Mouse (Mus musculus) hindbrain, postnatal 0 days (tissue): Measurements from ENCODE around the gene Ghr. TPM values are rescaled to one million over a fixed set of nuclear protein-coding genes. Genes with fewer than 3 reads are reported as not detected.

Experiments
- ATAC-seq: fragments of 200-750 bp; cut with Nextera tagmentation; 2 replicates; pipeline ENCODE4 v1.8.0; 2017; ENCODE audit warnings: mild to moderate bottlenecking, moderate TSS enrichment, moderate library complexity
- DNase-seq: peaks from one replicate; pipeline ENCODE4 v3.0.0-alpha.2; 2015; ENCODE audit warnings: low spot score
- H3K27ac ChIP-seq: fragments of 300-500 bp; sonication (generic); 2 replicates; pipeline ENCODE4 v1.5.1; 2014; ENCODE audit warnings: mild to moderate bottlenecking
- H3K27me3 ChIP-seq: fragments of 300-500 bp; sonication (generic); 2 replicates; pipeline ENCODE4 v1.6.1; 2014; ENCODE audit warnings: low read length, mixed read lengths; ENCODE audit not compliant: insufficient read depth
- H3K36me3 ChIP-seq: fragments of 300-500 bp; sonication (generic); 2 replicates; pipeline ENCODE4 v1.6.1; 2014; ENCODE audit warnings: low read length, mixed read lengths; ENCODE audit not compliant: insufficient read depth
- H3K4me1 ChIP-seq: fragments of 300-500 bp; sonication (generic); 2 replicates; pipeline ENCODE4 v1.6.1; 2014; ENCODE audit warnings: antibody characterized with exemption, low read length, mixed read lengths; ENCODE audit not compliant: insufficient read depth
- H3K4me2 ChIP-seq: fragments of 300-500 bp; sonication (generic); 2 replicates; pipeline ENCODE4 v1.6.1; 2014; ENCODE audit warnings: low read depth, mild to moderate bottlenecking, low read length, moderate library complexity, mixed read lengths
- H3K4me3 ChIP-seq: fragments of 300-500 bp; sonication (generic); 2 replicates; pipeline ENCODE4 v1.5.1; 2014; ENCODE audit warnings: low read length
- H3K9ac ChIP-seq: fragments of 300-500 bp; sonication (generic); replicated peaks from 2 replicates; pipeline ENCODE4 v1.6.1; 2014; ENCODE audit warnings: mild to moderate bottlenecking, low read length, moderate library complexity, mixed read lengths
- H3K9me3 ChIP-seq: fragments of 300-500 bp; sonication (generic); 2 replicates; pipeline ENCODE4 v1.6.1; 2016; ENCODE audit warnings: low read length, mixed read lengths
- CTCF ChIP-seq: IDR thresholded peaks from 2 replicates; pipeline ENCODE4 v1.5.1; 2016; ENCODE audit warnings: antibody characterized with exemption, control low read depth, low read depth
- WGBS: fragments of 180-500 bp; shearing (Covaris S2); extraction: QIAGEN DNeasy Blood & Tissue Kit; methylation state at CpG from one replicate; pipeline ENCODE4 v1.1.7; 2014; 5-methylcytosine and 5-hydroxymethylcytosine counted together
- polyA plus RNA-seq: library from polyadenylated mRNA; unstranded; fragments of >200 nt; fragmentation: Nextera tagmentation; extraction: Ambion mirVana; gene quantifications from 2 replicates; pipeline ENCODE4 v1.2.1, GENCODE M21; 2015
- total RNA-seq: library from RNA; depleted of rRNA; stranded (reverse); fragments of >200 nt; gene quantifications from 2 replicates; pipeline ENCODE4 v1.2.3, GENCODE M21; 2014

The Ghr gene
- total and polyA plus RNA-seq, 2 experiments from 2014 or later = 9.7 to 13.1 TPM

DNA sequence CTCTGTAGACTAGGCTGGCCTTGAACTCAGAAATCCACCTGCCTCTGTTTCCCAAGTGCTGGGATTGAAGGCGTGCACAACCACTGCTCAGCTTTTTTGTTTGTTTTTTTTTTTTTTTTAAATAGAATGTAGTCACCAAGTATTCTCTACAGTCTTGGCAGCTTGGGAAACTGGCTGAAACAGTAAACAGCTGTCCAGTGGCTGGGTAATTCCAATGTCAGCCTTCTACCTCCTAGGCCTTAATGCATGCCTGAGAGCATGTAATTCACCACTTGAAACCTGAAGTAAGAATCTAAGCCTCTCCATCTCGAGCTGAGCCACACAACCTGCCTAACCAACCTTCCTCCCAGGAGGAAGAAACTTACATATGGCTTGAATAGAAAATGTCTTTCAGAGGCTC lies 266.7 kb downstream of the Ghr start:
- H3K4me1 ChIP-seq = no peaks in the 10 kb centered on the region
- no peaks in the 10 kb centered on the region for H3K27me3 ChIP-seq
- no peak for ATAC-seq
- H3K9ac ChIP-seq = no peak overlapping the region
- WGBS = 67% methylated on average over 2 of the region's 2 CpGs
- no peak overlapping the region for H3K4me3 ChIP-seq
- DNase-seq = no peak
- no peak overlapping the region for H3K27ac ChIP-seq
- H3K9me3 ChIP-seq = no peaks in the 10 kb centered on the region
- no peak overlapping the region for H3K4me2 ChIP-seq
- TF ChIP-seq CTCF = no peak
- H3K36me3 ChIP-seq = no peaks in the 10 kb centered on the region

DNA sequence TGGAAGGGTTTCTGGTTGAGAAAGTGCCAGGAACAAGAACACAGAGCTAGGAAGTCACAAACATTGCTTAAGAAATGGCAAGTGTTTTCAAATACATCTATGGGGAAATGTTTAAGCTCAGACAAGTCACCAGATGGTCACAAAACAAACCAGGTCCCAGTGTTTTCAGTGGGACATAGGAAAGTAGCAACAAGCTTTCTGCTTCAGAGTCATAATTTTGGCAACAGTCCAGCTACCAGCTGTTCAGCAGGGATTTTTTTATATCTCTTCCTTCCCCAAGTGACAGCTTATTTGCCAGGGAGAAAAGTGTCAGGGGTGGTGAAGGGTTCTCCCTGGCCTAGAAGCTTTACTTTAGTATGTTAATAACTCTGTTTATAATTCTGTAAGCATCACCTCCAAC lies 270.4 kb downstream of the Ghr start:
- Histone ChIP-seq H3K27me3 (no peaks in the 10 kb centered on the region), H3K36me3 (no peaks in the 10 kb centered on the region), H3K9ac (no peak overlapping the region), H3K27ac (no peak overlapping the region), H3K9me3 (no peaks in the 10 kb centered on the region), H3K4me1 (no peaks in the 10 kb centered on the region), H3K4me3 (no peak overlapping the region), H3K4me2 (no peak overlapping the region)
- DNase-seq = peak; percentile 21
- TF ChIP-seq CTCF = no peak
- no peak for ATAC-seq

GRCm38 (mm10) chr15:3309856-3310255 lies 273.4 kb downstream of the Ghr start:
- Histone ChIP-seq H3K36me3 (no peaks in the 10 kb centered on the region), H3K27ac (no peak overlapping the region), H3K4me1 (no peaks in the 10 kb centered on the region), H3K9me3 (no peaks in the 10 kb centered on the region; the same call in 1 of the 2 replicates), H3K27me3 (no peaks in the 10 kb centered on the region), H3K4me3 (no peak overlapping the region), H3K9ac (no peak overlapping the region), H3K4me2 (no peak overlapping the region)
- no peak for DNase-seq
- WGBS = 88% methylated on average over 3 of the region's 3 CpGs
- ATAC-seq = no peak
- TF ChIP-seq CTCF = no peak

DNA sequence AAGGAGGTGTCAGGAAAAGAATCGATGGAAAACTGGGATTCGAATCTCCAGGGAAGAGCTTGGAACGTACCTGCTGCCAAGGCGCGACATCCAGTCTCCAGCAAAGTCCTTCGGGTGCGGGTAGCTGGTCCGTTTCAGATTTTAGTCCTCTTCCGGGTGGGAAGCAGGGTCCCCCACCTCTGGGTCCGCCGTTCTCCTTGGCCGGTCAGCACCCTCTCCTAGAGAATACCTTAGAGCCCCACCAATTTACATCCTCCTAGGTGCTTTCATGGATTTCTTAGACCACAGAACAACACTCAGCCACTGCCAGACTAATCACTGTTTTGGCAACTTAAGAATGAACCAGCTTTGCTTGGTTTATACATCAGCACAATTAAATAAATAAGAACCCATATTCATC lies 279.9 kb downstream of the Ghr start, which contains the start of gene Ccdc152:
Gene Ccdc152, minus strand, starts transcription at position 101 of the 400 bp plus-strand sequence.
- ATAC-seq (no peak), DNase-seq (no peak)
- TF ChIP-seq CTCF = no peak

DNA sequence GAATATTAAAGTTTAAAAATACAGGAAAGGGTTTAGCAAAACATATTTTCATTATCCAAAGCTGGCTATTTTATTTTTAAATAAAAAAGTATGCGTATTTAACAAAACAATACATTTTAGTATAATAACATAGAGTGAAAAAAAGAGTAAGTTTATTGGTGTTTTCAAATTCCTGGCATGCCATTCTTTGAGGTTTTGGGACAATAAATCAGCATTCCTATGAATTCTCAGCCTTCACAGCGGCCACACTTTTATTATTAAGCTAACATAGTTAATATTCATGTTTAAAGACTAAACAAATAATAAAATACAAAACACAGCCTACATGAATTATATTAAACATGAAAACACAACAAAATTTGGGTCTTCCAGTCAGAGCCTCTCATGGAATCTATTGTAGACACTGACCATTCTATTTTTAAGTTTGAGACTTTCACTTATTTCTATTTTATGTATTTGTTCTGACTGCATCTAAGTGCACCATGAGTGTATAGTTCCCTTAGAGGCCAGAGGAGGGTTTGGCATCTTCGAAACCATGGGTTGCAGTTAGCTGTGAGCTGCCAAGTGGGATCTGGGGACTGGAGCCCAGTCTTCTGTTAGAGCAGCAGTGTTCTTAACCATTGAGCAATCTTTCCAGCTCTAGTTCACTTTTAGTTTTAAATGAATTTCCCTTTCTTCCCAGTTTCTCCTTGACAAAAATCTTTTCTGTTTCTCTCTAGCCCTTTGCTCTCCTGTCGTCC lies 282.8 kb downstream of the Ghr start:
- H3K9ac ChIP-seq = no peak overlapping the region
- no peak overlapping the region for H3K4me3 ChIP-seq
- WGBS = 78% methylated on average over 4 of the region's 4 CpGs
- TF ChIP-seq CTCF = no peak
- no peaks in the 10 kb centered on the region for H3K36me3 ChIP-seq
- no peaks in the 10 kb centered on the region for H3K4me1 ChIP-seq
- no peaks in the 10 kb centered on the region; the same call in 1 of the 2 replicates for H3K9me3 ChIP-seq
- H3K27ac ChIP-seq = no peak overlapping the region
- H3K27me3 ChIP-seq = no peaks in the 10 kb centered on the region
- H3K4me2 ChIP-seq = no peak overlapping the region
- ATAC-seq (no peak), DNase-seq (no peak)

More for the DNA sequence above, 279.9 kb downstream of the Ghr start, which contains the start of gene Ccdc152:
- H3K36me3 ChIP-seq = no peaks in the 10 kb centered on the region
- H3K9me3 ChIP-seq = no peaks in the 10 kb centered on the region; the same call in 1 of the 2 replicates
- no peak within 1 kb of the TSS for H3K4me3 ChIP-seq
- H3K4me1 ChIP-seq = no peaks in the 10 kb centered on the region
- H3K4me2 ChIP-seq = no peak within 1 kb of the TSS
- 87% methylated on average over 12 of the region's 12 CpGs for WGBS
- no peaks in the 10 kb centered on the region for H3K27me3 ChIP-seq
- no peak within 1 kb of the TSS for H3K27ac ChIP-seq
- H3K9ac ChIP-seq = no peak within 1 kb of the TSS

DNA sequence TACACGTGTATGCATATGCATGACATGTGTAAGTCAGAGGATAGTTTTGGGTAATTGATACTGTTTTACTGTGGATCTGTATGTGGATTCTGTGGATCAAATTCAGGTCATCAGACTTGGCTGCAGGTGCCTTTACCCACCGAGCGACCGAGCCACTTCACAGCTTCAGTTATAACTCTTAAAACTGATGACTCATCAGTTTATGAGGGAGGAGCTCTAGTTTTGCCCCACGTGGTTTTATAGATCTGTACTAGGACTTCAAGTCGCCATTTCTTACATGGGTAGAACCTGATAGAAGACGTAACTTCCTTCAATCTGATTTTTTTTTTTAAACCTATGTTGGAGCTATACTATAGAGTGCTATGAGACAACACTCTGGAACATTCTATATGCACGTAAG lies 285.7 kb downstream of the Ghr start:
- Histone ChIP-seq H3K4me2 (no peak overlapping the region), H3K36me3 (no peaks in the 10 kb centered on the region), H3K9me3 (no peaks in the 10 kb centered on the region), H3K4me3 (no peak overlapping the region), H3K9ac (no peak overlapping the region), H3K27ac (no peak overlapping the region), H3K4me1 (no peaks in the 10 kb centered on the region), H3K27me3 (no peaks in the 10 kb centered on the region)
- ATAC-seq (no peak), DNase-seq (no peak)
- 88% methylated on average over 8 of the region's 8 CpGs for WGBS
- TF ChIP-seq CTCF = no peak

GRCm38 (mm10) chr15:3295986-3296385 lies 287.3 kb downstream of the Ghr start:
- no peaks in the 10 kb centered on the region for H3K27me3 ChIP-seq
- H3K36me3 ChIP-seq = no peaks in the 10 kb centered on the region
- DNase-seq = peak; percentile 58
- TF ChIP-seq CTCF = peak; percentile 47
- H3K9ac ChIP-seq = no peak overlapping the region
- 78% methylated on average over 1 of the region's 1 CpGs for WGBS
- H3K4me3 ChIP-seq = no peak overlapping the region
- H3K27ac ChIP-seq = no peak overlapping the region
- H3K4me1 ChIP-seq = no peaks in the 10 kb centered on the region
- H3K4me2 ChIP-seq = no peak overlapping the region
- ATAC-seq = no peak
- no peaks in the 10 kb centered on the region for H3K9me3 ChIP-seq
